Mouse (Mus musculus) heart, adult 8-10 months (tissue): Measurements from ENCODE around the gene Gm11444. TPM values are rescaled to one million over a fixed set of nuclear protein-coding genes. Genes with fewer than 3 reads are reported as not detected.

ENCODE experiments used
- DNase-seq: peaks from one replicate; pipeline ENCODE4 v3.0.0; 2022; ENCODE audit warnings: low spot score
- total RNA-seq, 4 experiments: library from RNA; stranded (reverse); gene quantifications; 2 replicates each; pipeline ENCODE4 v1.2.4; 2022

Gene Gm11444
- total RNA-seq: not detected

GRCm38 (mm10) chr11:85850233-85850632 lies at the start of gene Gm11444:
Gene Gm11444 (minus strand): TSS chr11:85850333.
- no peak for DNase-seq

- no peak for DNase-seq
Measured at GRCm38 (mm10) chr11:85896335-85896985, 46.3 kb upstream of the Gm11444 start.

GRCm38 (mm10) chr11:85894731-85895545 lies 44.8 kb upstream of the Gm11444 start:
- no peak for DNase-seq

- no peak for DNase-seq
Measured at GRCm38 (mm10) chr11:85894136-85894530, 44.0 kb upstream of the Gm11444 start.

DNA sequence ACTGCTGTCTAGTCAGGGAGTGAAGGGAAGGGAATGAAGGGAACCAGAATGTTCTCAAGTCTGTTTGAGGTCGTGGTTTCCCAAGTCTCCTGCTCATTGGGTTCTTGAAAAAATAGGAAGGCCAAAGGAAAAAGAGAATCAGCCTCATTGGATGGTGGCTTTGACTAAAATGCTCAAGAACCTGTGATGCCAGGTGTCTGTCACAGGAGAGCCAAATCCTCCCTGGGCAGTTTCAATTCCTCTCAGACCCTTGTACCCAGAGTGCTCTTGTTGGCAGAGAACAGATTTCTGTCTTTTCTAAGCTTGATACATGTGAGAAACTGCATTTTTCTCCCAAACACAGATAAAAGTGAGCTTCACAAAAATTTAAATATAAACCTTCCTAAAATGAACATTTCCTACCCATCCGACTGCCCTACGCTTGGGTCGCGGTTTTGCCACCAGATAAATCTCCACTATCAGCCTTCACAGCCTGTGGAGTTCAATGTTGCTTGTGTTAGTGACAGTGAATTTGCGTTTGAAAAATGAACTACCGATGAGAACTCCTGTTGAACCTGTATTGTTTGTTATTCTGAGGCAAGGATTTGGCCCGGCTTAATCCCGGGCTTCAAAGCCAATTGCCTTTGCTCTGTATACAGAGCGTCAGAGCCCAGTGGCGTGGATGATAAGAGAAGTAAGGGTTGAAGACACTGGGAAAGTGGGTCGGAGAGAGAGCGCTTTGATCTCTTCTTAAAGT lies 43.4 kb upstream of the Gm11444 start:
- no peak for DNase-seq

DNA sequence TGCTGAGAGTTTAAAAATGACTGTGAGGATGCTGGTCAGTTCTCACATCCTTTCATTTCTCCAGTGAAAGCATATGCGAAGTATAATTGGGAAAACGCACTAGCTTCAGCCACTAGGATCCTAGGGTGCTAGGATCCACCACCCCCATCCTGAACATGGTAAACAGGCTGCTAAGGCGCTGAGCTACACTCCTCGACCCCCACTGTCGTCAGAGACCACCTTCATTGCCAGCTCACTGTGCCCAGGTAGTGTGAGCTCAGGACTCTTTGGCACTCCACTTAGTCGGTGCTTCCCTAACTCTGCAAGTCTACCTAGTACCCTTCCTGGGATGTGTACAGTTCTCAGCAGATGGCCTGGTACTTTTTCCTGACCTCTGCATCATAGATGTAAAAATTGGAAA lies 42.6 kb upstream of the Gm11444 start:
- DNase-seq: no peak

DNA sequence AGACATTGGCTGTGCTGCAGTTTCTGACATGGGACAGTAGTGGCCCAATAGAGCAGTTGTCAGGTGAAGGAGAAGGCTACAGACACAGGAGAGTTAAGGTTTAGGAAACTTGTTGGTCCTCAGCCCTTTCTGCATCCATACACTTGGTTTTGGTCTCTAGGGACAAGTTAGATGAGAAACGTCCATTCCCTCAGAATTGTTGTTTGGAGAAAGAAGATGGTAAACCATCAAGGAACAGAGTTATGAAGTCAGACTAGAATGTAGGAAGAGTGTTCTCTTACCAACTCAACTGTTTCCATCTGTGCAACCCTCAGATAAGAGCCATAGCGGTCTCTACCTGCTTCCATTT lies 41.5 kb upstream of the Gm11444 start:
- no peak for DNase-seq

DNA sequence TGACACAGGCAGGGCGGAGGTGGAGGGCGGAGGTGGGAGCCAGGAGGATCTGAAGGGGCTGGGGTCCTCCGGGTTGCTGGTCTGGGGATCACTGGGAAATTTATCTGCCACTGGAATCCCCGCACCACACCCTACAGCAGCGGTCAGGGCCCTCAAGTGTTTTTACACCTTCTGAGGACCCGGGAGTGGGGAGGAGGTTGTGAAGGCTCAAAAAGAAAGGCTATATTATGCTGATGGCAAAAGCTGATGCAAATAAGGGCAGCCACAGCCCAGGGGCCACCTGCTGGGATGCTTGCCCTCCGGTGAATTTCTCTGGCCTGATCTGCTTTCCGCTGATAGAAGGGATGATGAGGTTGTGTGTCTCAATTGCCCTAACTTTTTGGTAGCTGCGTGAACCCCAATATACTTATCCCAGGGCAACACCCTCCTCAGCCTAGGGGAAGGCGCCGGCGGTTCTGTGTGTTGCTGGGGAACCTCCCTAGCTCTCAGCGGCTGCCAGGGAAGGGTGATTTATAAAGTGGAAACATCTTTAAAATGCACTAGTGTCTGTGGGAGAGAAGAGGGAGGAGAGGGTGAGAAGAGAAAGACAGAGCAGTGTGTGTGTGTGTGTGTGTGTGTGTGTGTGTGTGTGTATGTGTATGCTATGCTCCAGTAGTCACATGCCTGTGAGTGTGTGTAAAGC lies 41.0 kb upstream of the Gm11444 start:
- no peak for DNase-seq

- no peak for DNase-seq
Measured at GRCm38 (mm10) chr11:85890563-85890845, 40.4 kb upstream of the Gm11444 start.

GRCm38 (mm10) chr11:85889730-85890562 lies 39.8 kb upstream of the Gm11444 start:
- DNase-seq: no peak

- no peak for DNase-seq
Measured at GRCm38 (mm10) chr11:85889056-85889729, 39.1 kb upstream of the Gm11444 start.

- no peak for DNase-seq
Measured at GRCm38 (mm10) chr11:85888451-85888961, 38.4 kb upstream of the Gm11444 start.

DNA sequence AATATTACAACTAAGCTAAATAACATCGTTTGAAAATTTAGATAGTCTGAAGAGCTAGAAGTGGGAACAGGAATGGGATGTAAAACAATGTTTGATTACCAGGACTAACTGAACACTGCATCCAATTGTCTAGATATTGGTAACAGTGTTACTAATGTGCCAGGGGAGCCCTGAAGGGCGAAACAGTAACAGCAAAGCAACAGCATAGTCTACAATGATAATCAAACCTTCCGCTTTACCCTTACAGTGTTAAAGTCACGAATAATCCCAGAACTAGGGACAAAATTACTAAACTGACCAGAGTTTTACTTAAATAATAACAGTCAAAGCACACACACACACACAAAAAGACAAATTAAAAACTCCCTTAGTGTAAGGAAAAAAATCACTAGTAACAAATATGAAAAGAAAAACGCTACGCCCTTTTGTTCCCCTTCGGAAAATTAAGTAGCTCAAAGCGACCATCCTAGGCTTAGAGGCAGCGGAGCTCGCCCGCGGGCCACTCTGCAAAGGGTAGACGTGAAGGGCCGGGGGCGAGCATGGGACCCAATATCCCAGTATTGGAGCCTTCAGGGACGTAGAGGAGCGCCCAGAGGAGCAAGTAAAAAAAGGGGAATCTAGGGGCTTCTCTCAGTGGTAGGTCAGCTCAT lies 37.8 kb upstream of the Gm11444 start:
- DNase-seq: no peak

GRCm38 (mm10) chr11:85887273-85887672 lies 37.1 kb upstream of the Gm11444 start:
- DNase-seq: no peak

DNA sequence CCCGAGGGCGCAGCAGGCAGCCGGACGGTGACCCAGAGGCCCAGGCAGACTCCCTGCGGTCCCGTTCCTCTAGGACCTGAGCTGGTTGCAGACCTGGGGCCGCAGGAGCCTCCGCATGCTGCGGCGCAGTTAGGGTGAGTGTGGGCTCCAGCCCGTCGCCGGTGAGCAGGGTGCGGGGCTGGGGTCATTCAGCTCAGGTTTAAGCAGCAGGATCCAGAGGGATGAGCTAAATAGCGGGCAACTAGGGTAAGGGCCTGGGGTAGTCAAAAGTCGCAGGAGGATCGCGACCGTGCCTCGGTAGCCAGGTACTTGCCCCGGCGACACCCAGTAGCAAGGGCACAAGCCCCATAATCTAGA lies 36.3 kb upstream of the Gm11444 start:
- DNase-seq: no peak

DNA sequence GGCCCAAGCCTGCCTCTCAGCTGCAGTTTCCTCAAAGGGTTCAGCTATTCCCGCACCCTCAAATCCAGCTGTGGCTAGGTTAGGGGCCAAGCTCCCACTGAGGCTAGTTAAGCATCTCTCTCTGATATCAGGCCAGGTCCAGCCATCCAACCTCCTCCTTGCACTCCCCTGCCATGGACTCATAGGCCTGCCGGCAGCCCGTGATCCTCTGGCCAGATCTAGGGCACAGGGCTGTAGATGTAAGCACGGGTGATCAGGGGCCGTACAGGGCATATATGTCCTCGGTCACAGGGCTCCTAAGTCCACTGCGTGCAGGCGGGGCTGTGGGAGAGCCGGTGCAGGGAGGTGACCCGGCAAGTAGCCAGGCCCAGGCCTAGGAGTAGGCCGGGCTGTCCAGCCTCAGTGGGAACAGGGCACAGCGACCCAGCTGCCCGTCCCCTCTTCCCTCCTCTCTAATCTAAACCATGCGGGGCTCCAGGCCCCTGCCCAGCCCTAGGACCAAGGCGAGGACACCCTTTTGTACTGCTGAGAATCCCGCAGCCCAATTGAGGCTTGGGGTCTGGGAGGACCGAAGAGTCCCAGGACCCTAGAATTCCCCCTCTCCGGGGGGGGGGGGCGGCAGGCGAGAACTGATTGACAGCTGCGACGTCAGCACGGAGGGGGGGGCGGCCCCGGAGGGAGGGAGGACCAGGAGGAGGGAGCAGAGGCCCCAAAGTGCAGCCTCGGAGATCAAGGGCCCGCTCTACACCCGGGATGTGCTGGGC lies 35.7 kb upstream of the Gm11444 start, which contains the start of gene Tbx4:
Tbx4 (plus strand) TSS at position 758 of the 764 bp plus-strand sequence.
- no peak for DNase-seq

- DNase-seq: no peak
Measured at GRCm38 (mm10) chr11:85884498-85884897, 34.4 kb upstream of the Gm11444 start.

DNA sequence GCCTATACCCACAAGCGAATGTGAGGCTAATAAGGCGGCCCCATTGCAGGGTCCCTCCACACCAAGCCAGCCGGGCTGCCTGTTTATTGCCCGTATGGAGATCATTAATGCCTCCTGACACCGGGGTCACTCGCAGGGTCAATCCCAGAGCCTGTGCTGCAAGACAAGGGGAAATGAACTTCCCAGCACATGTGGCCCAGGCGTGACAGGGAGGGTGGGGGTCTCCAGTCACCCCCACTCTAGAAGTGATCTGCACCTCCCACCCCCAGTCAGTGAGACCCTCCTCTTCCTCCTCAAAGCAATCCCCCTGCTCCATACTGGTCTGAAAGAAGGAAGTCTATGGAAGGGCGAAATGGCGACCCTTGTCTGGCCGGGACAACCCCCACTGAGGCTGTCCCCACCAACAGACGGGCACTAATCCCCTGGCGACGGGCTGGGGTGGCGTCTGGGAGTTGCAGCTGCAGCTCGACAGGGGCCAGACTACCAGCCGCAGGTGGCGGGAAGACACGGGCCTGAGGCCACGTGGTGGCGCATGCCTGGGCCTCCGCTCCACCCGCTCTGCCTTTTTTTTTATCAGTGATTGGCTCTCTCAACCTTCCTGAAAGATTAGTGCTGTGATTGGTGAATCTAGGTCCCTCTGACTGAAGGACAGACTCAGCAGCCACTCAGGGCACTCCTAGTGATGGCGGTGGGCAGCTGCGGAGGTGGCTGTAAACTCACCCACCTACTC lies 26.1 kb upstream of the Gm11444 start:
- no peak for DNase-seq

DNA sequence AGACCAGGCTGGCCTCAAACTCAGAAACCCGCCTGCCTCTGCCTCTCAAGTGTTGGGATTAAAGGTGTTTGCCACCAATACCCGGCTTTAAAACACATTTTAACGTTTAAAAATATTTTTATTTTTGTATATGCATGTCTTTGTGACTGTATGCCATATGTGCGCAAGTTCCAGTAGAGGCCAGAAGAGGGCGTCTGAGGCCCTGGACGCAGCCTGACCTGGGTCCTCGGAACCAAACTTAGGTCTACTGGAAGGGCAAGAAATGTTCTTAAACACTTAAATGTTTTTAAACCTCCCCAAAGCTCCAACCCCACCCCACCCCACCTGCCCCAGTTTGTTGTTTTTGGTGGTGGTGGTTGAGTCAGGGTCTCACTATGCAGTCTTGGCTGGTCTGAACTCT lies 14.2 kb upstream of the Gm11444 start:
- no peak for DNase-seq
